Comparison of ENCODE assay signal across 13 mouse cellular contexts in genomic region chr2:149737837-149738236, GRCm38 (mm10).
DNase-seq lines count a peak whose midpoint lies in the region.
"Had no signal": no experiment of that assay in that cellular context is flagged by ENCODE, and none has a peak within 500 bp of the region (broad histone marks: within the 10 kb centered on the region; RNA-seq: fewer than 3 reads in every experiment).

No protein-coding gene starts in this region.

- peak; percentile 52 for DNase-seq in left cerebral cortex, postnatal 4 days
- DNase-seq in left cerebral cortex, postnatal 25 days (ENCODE audit: low spot score in 2 of 2), result no peak
- peak; percentile 44 for DNase-seq in cerebellum, adult 11 months
- peak; percentile 80 for DNase-seq in cerebellum, adult 9-11 months
- DNase-seq in layer of hippocampus, postnatal 10 days (ENCODE audit: low spot score in 2 of 2), result peak; percentile 24 to 35
- no peak for DNase-seq in lung, postnatal 14 days
- no peak for DNase-seq in testis, postnatal 14 days (ENCODE audit: low spot score)
- no peak for DNase-seq in c-Kit-positive CD71-positive TER-119-positive erythroid progenitor cells, embryonic 14.5 days (ENCODE audit: low spot score)
- DNase-seq: embryo, embryonic 11 days; heart, adult 2 months; heart, postnatal 36 days; kidney, adult 11 months; lung, adult 2 months had no signal

- intact Hi-C loops in left cerebral cortex, postnatal 4 days (cut with DNase I), result no loop called here
- intact Hi-C loops in left cerebral cortex, postnatal 25 days (cut with DNase I), result no loop called here

Comparison
In these comparisons a context has a peak if more than half of its experiments do, and no peak if none do; other contexts are left out.
1. DNase-seq: peak in left cerebral cortex, postnatal 4 days (single experiment), cerebellum, adult 11 months (single experiment), cerebellum, adult 9-11 months (single experiment) and layer of hippocampus, postnatal 10 days (2 of 2); none in left cerebral cortex, postnatal 25 days (0 of 2), lung, postnatal 14 days (single experiment), testis, postnatal 14 days (single experiment) and c-Kit-positive CD71-positive TER-119-positive erythroid progenitor cells, embryonic 14.5 days (single experiment).